Mouse (Mus musculus): ENCODE measurements around the gene Cab39l.

DNA sequence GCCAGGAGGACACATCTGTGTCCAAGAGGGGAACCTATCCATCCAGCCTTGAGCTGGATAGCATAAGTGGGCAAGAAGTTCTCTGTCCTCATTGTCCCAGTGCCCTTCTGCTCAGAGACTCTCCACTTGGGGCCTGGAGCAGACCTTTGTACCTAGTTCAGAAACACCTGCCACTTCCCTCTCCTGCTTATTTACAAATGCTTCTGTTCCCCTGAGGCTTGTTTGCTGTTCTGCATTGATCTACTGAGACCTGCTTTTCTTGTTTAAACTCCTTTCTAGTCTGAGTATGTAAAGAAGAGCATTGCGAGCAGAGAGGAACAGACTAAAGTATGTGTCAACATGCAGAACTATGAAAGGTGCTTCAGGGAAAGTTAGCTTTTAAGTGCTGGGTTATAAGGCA lies 92.2 kb downstream of the Cab39l start:
- TF ChIP-seq CTCF (conservative IDR thresholded peaks at IDR 0.05 in 1 of 2, IDR thresholded peaks at IDR 0.05 in 1 of 2; ENCODE audit: low read depth in 2 of 2, low read length in 2 of 2) (no peak), MAFK (IDR thresholded peaks at IDR 0.05; ENCODE audit: insufficient replicate concordance, low read length) (no peak), ZNF384 (IDR thresholded peaks at IDR 0.05; ENCODE audit: low read depth, low read length) (no peak), EP300 (IDR thresholded peaks at IDR 0.05; ENCODE audit: low read length) (no peak), POLR2A (IDR thresholded peaks at IDR 0.05; ENCODE audit: low read depth, low read length) (no peak), E2F4 (IDR thresholded peaks at IDR 0.05; ENCODE audit: insufficient replicate concordance, low read depth, low read length) (no peak)
